Mouse (Mus musculus) heart, adult 2 months (tissue): Measurements from ENCODE around the gene Pak3. TPM values are rescaled to one million over a fixed set of nuclear protein-coding genes. Genes with fewer than 3 reads are reported as not detected.

Source experiments
- DNase-seq, 2 experiments: peaks; one replicate each; pipeline ENCODE4 v3.0.0; 2021
- H3K27ac ChIP-seq: fragments of 200-600 bp; 2 replicates; pipeline ENCODE4 v1.8.1; 2022
- H3K27me3 ChIP-seq: fragments of 200-500 bp; 2 replicates; pipeline ENCODE4 v1.6.1; 2012; ENCODE audit warnings: mild to moderate bottlenecking, low read length, inconsistent platforms, mixed read lengths; ENCODE audit not compliant: control insufficient read depth, insufficient read depth
- H3K36me3 ChIP-seq: fragments of 200-500 bp; 2 replicates; pipeline ENCODE4 v1.6.1; 2012; ENCODE audit warnings: low read length, inconsistent platforms; ENCODE audit not compliant: control insufficient read depth, insufficient read depth
- H3K4me1 ChIP-seq: fragments of 200-500 bp; 2 replicates; pipeline ENCODE4 v1.6.1; 2011; ENCODE audit warnings: low read length; ENCODE audit not compliant: control insufficient read depth, insufficient read depth
- H3K4me3 ChIP-seq: fragments of 200-600 bp; 2 replicates; pipeline ENCODE4 v1.8.1; 2022
- H3K79me2 ChIP-seq: fragments of 200-500 bp; replicated peaks from 2 replicates; pipeline ENCODE4 v1.6.1; 2012; ENCODE audit warnings: mild to moderate bottlenecking, inconsistent platforms, low read length, moderate library complexity, mixed read lengths; ENCODE audit not compliant: control insufficient read depth, insufficient read depth
- H3K9ac ChIP-seq: fragments of 200-500 bp; 2 replicates; pipeline ENCODE4 v1.6.1; 2012; ENCODE audit warnings: low read depth, mild to moderate bottlenecking, control low read depth, inconsistent platforms, low read length, mixed read lengths
- CTCF ChIP-seq: fragments of 200-600 bp; IDR thresholded peaks from 2 replicates; pipeline ENCODE4 v1.8.1; 2022; ENCODE audit warnings: antibody characterized with exemption, mild to moderate bottlenecking, moderate library complexity
- EP300 ChIP-seq: fragments of 200-500 bp; IDR thresholded peaks from 2 replicates; pipeline ENCODE4 v1.6.1; 2011; ENCODE audit warnings: low read depth, low read length, control low read depth; ENCODE audit not compliant: insufficient read depth
- POLR2A ChIP-seq: fragments of 200-500 bp; IDR thresholded peaks from 2 replicates; pipeline ENCODE4 v1.6.1; 2011; ENCODE audit warnings: mild to moderate bottlenecking, low read depth, low read length, control low read depth; ENCODE audit not compliant: insufficient read depth
- WGBS: fragments of 180-500 bp; shearing (Covaris S2); methylation state at CpG from one replicate; pipeline ENCODE4 v1.1.7; 2018; 5-methylcytosine and 5-hydroxymethylcytosine counted together
- intact Hi-C: fragments of 180-260 bp; cut with DNase I; formaldehyde crosslinking; loops from one replicate; pipeline ENCODE4 v1.15.1; 2025
- polyA plus RNA-seq: library from polyadenylated mRNA; depleted of rRNA; stranded (reverse); fragments of >200 nt; gene quantifications from 2 replicates; pipeline ENCODE4 v1.2.3, GENCODE M21; 2012
- total RNA-seq, 2 experiments: library from RNA; stranded (reverse); gene quantifications; 2 replicates each; pipeline ENCODE4 v1.2.3; 2021

Gene Pak3
- total and polyA plus RNA-seq, 3 experiments: 0.06 to 0.23 (median 0.16) TPM

- H3K79me2 ChIP-seq: no peaks in the 10 kb centered on the region
- intact Hi-C loops: no loop called here
- no peaks in the 10 kb centered on the region for H3K36me3 ChIP-seq
- DNase-seq: no peak
- 70% methylated on average over 2 of the region's 2 CpGs for WGBS
- H3K9ac ChIP-seq: no peak overlapping the region
- H3K4me1 ChIP-seq: no peaks in the 10 kb centered on the region
- H3K27ac ChIP-seq: no peak overlapping the region
- no peak overlapping the region for H3K4me3 ChIP-seq
- TF ChIP-seq EP300: no peak
- TF ChIP-seq POLR2A: no peak
- no peak for TF ChIP-seq CTCF
- H3K27me3 ChIP-seq: no peaks in the 10 kb centered on the region
Measured at GRCm38 (mm10) chrX:143579925-143580324, 61.5 kb downstream of the Pak3 start.

- intact Hi-C loops: no loop called here
- TF ChIP-seq CTCF (no peak), EP300 (no peak), POLR2A (no peak)
- no peak for DNase-seq
Measured at GRCm38 (mm10) chrX:143580458-143580959, 62.1 kb downstream of the Pak3 start.

GRCm38 (mm10) chrX:143606877-143607449 lies 88.6 kb downstream of the Pak3 start:
- no peaks in the 10 kb centered on the region for H3K4me1 ChIP-seq
- 69% methylated on average over 5 of the region's 5 CpGs for WGBS
- H3K79me2 ChIP-seq: no peaks in the 10 kb centered on the region
- no peak for DNase-seq
- no peaks in the 10 kb centered on the region for H3K27me3 ChIP-seq
- no peaks in the 10 kb centered on the region for H3K36me3 ChIP-seq
- TF ChIP-seq CTCF (no peak), POLR2A (no peak), EP300 (no peak)
- no peak overlapping the region for H3K4me3 ChIP-seq
- no peak overlapping the region for H3K27ac ChIP-seq
- H3K9ac ChIP-seq: no peak overlapping the region
- intact Hi-C loops: no loop called here

More at GRCm38 (mm10) chrX:143580458-143580959, 62.1 kb downstream of the Pak3 start:
- Histone ChIP-seq H3K36me3 (no peaks in the 10 kb centered on the region), H3K4me1 (no peaks in the 10 kb centered on the region), H3K79me2 (no peaks in the 10 kb centered on the region), H3K27me3 (no peaks in the 10 kb centered on the region), H3K27ac (no peak overlapping the region), H3K9ac (no peak overlapping the region), H3K4me3 (no peak overlapping the region)
- 52% methylated on average over 2 of the region's 2 CpGs for WGBS

- no peak for DNase-seq
- no peaks in the 10 kb centered on the region for H3K27me3 ChIP-seq
- H3K36me3 ChIP-seq: no peaks in the 10 kb centered on the region
- 56% methylated on average over 4 of the region's 4 CpGs for WGBS
- no peak overlapping the region for H3K9ac ChIP-seq
- no peak for TF ChIP-seq EP300
- TF ChIP-seq POLR2A: no peak
- TF ChIP-seq CTCF: no peak
- no peaks in the 10 kb centered on the region for H3K4me1 ChIP-seq
- H3K79me2 ChIP-seq: no peaks in the 10 kb centered on the region
- no peak overlapping the region for H3K27ac ChIP-seq
- intact Hi-C loops: no loop called here
- H3K4me3 ChIP-seq: no peak overlapping the region
Measured at GRCm38 (mm10) chrX:143618734-143619133, 100.3 kb downstream of the Pak3 start.

- no peak overlapping the region for H3K9ac ChIP-seq
- no peak overlapping the region for H3K27ac ChIP-seq
- no peaks in the 10 kb centered on the region for H3K36me3 ChIP-seq
- no peak for DNase-seq
- no peaks in the 10 kb centered on the region for H3K79me2 ChIP-seq
- intact Hi-C loops: no loop called here
- H3K4me3 ChIP-seq: no peak overlapping the region
- TF ChIP-seq CTCF (no peak), EP300 (no peak), POLR2A (no peak)
- H3K4me1 ChIP-seq: no peaks in the 10 kb centered on the region
- 79% methylated on average over 5 of the region's 5 CpGs for WGBS
- H3K27me3 ChIP-seq: no peaks in the 10 kb centered on the region
Measured at GRCm38 (mm10) chrX:143627767-143628166, 109.4 kb downstream of the Pak3 start.

GRCm38 (mm10) chrX:143643936-143644335 lies 125.5 kb downstream of the Pak3 start:
- H3K4me3 ChIP-seq: no peak overlapping the region
- no peak overlapping the region for H3K27ac ChIP-seq
- H3K27me3 ChIP-seq: no peaks in the 10 kb centered on the region
- no peaks in the 10 kb centered on the region for H3K79me2 ChIP-seq
- no peak for DNase-seq
- no peak overlapping the region for H3K9ac ChIP-seq
- H3K36me3 ChIP-seq: no peaks in the 10 kb centered on the region
- WGBS: 88% methylated on average over 2 of the region's 2 CpGs
- TF ChIP-seq CTCF (no peak), POLR2A (no peak), EP300 (no peak)
- intact Hi-C loops: no loop called here
- H3K4me1 ChIP-seq: no peaks in the 10 kb centered on the region

- Histone ChIP-seq H3K9ac (no peak overlapping the region), H3K4me3 (no peak overlapping the region), H3K79me2 (no peaks in the 10 kb centered on the region), H3K27ac (no peak overlapping the region), H3K4me1 (no peaks in the 10 kb centered on the region), H3K27me3 (no peaks in the 10 kb centered on the region), H3K36me3 (no peaks in the 10 kb centered on the region)
- intact Hi-C loops: no loop called here
- 57% methylated on average over 1 of the region's 1 CpGs for WGBS
- DNase-seq: no peak
- TF ChIP-seq POLR2A: no peak
- TF ChIP-seq CTCF: no peak
- TF ChIP-seq EP300: no peak
Measured at GRCm38 (mm10) chrX:143644807-143645206, 126.4 kb downstream of the Pak3 start.
